Mouse (Mus musculus): Measurements from ENCODE around the gene Lbhd2. TPM values are rescaled to one million over a fixed set of nuclear protein-coding genes. Genes with fewer than 3 reads are reported as not detected.
A peak's percentile ranks its signal among the peaks of the same experiment; 100 is the strongest.

Gene Lbhd2
- total and polyA plus RNA-seq, 3 experiments, result 0.17 to 0.48 (median 0.46) TPM

GRCm38 (mm10) chr12:111404880-111405279, 1.7 kb upstream of the Lbhd2 start:
- no peak for DNase-seq

GRCm38 (mm10) chr12:111409583-111409982, 3.0 kb downstream of the Lbhd2 start:
- no peak for DNase-seq

- DNase-seq, result no peak
These were observed 5.2 kb downstream of the Lbhd2 start for GRCm38 (mm10) chr12:111411631-111412355.

GRCm38 (mm10) chr12:111412581-111413284, 6.1 kb downstream of the Lbhd2 start:
- peak; percentile 53 for DNase-seq

GRCm38 (mm10) chr12:111413300-111413699, 6.7 kb downstream of the Lbhd2 start:
- peak; percentile 92 for DNase-seq

- no peak for DNase-seq
These were observed 10.5 kb downstream of the Lbhd2 start, which contains the start of gene Exoc3l4 for GRCm38 (mm10) chr12:111416921-111417779. TSS of gene Exoc3l4 (plus strand) at chr12:111417017.

GRCm38 (mm10) chr12:111419918-111420317, 13.3 kb downstream of the Lbhd2 start:
- no peak for DNase-seq

- no peak for DNase-seq
These were observed 14.5 kb downstream of the Lbhd2 start for GRCm38 (mm10) chr12:111420946-111421709.

GRCm38 (mm10) chr12:111422852-111423251, 16.2 kb downstream of the Lbhd2 start:
- no peak for DNase-seq

- no peak for DNase-seq
These were observed 17.0 kb downstream of the Lbhd2 start for GRCm38 (mm10) chr12:111423570-111424129.

- DNase-seq, result no peak
These were observed 17.9 kb downstream of the Lbhd2 start for GRCm38 (mm10) chr12:111424547-111424946.

GRCm38 (mm10) chr12:111425258-111425657, 18.6 kb downstream of the Lbhd2 start:
- DNase-seq, result peak; percentile 87

- DNase-seq, result peak; percentile 91
These were observed 19.3 kb downstream of the Lbhd2 start for GRCm38 (mm10) chr12:111425789-111426460.

GRCm38 (mm10) chr12:111427438-111428113, 21.0 kb downstream of the Lbhd2 start:
- DNase-seq, result no peak

- DNase-seq, result no peak
These were observed 21.8 kb downstream of the Lbhd2 start for GRCm38 (mm10) chr12:111428364-111428763.

GRCm38 (mm10) chr12:111428961-111429911, 22.6 kb downstream of the Lbhd2 start:
- DNase-seq, result peak; percentile 71

- peak; percentile 73 for DNase-seq
These were observed 23.6 kb downstream of the Lbhd2 start for GRCm38 (mm10) chr12:111430049-111430867.

Measured in adrenal gland, adult 2 months (tissue).